In genomic region chr12:103503300-103503699, GRCm38 (mm10) we compare ENCODE assay signal across 24 mouse cellular contexts. TPM values are rescaled to one million over a fixed set of nuclear protein-coding genes. Genes with fewer than 3 reads are reported as not detected.
DNase-seq lines count a peak whose midpoint lies in the region; ATAC-seq and TF ChIP-seq lines count a peak whose summit lies in the region.
"Had no signal": no experiment of that assay in that cellular context is flagged by ENCODE, and none has a peak within 500 bp of the region (broad histone marks: within the 10 kb centered on the region; RNA-seq: fewer than 3 reads in every experiment).

No protein-coding gene starts in this region.

- ATAC-seq in intestine, embryonic 16.5 days, result peak; percentile 13; the same call in 1 of the 2 replicates
- no peak for ATAC-seq in intestine, postnatal 0 days
- ATAC-seq: activated CD4-positive, CD25-positive, alpha-beta regulatory T cell, adult 4 months; CD4-positive, CD25-positive, alpha-beta regulatory T cell, adult 4 months; forebrain, embryonic 13.5 days; forebrain, embryonic 15.5 days; forebrain, postnatal 0 days; Patski had no signal

- no peaks in the 10 kb centered on the region for H3K9me3 ChIP-seq in intestine, embryonic 16.5 days (ENCODE audit: control insufficient read depth, low read length)
- no peaks in the 10 kb centered on the region for H3K9me3 ChIP-seq in intestine, postnatal 0 days (ENCODE audit: control insufficient read depth)
- H3K9me3 ChIP-seq: embryonic facial prominence, embryonic 10.5 days; embryonic facial prominence, embryonic 12.5 days; forebrain, embryonic 13.5 days; forebrain, embryonic 15.5 days; G1E had no signal

- no peak overlapping the region for H3K4me3 ChIP-seq in intestine, embryonic 16.5 days (ENCODE audit: low read length)
- H3K4me3 ChIP-seq in intestine, postnatal 0 days (ENCODE audit: low read depth, low read length), result no peak overlapping the region
- H3K4me3 ChIP-seq: embryonic facial prominence, embryonic 10.5 days; embryonic facial prominence, embryonic 12.5 days; forebrain, embryonic 13.5 days; forebrain, embryonic 15.5 days had no signal

- no peak overlapping the region for H3K4me2 ChIP-seq in intestine, embryonic 16.5 days (ENCODE audit: low read depth, low read length)
- H3K4me2 ChIP-seq in intestine, postnatal 0 days (replicated peaks; ENCODE audit: low read depth), result no peak overlapping the region
- H3K4me2 ChIP-seq: embryonic facial prominence, embryonic 12.5 days; forebrain, embryonic 13.5 days; forebrain, embryonic 15.5 days had no signal

- H3K36me3 ChIP-seq in intestine, embryonic 16.5 days (ENCODE audit: control insufficient read depth, insufficient read depth, low read length), result no peaks in the 10 kb centered on the region
- H3K36me3 ChIP-seq in intestine, postnatal 0 days (ENCODE audit: control insufficient read depth, insufficient read depth), result no peaks in the 10 kb centered on the region
- H3K36me3 ChIP-seq: embryonic facial prominence, embryonic 10.5 days; embryonic facial prominence, embryonic 12.5 days; forebrain, embryonic 15.5 days; G1E had no signal

- WGBS in intestine, embryonic 16.5 days, result 82% methylated on average over 3 of the region's 3 CpGs
- WGBS in intestine, postnatal 0 days, result 63% methylated on average over 3 of the region's 3 CpGs

- peak; percentile 59 to 75 for DNase-seq in adrenal gland, adult (ENCODE audit: inconsistent age in 2 of 2, low spot score in 1 of 2)
- no peak for DNase-seq in adrenal gland, postnatal 4 days (ENCODE audit: low spot score in 2 of 2)
- peak; percentile 33 for DNase-seq in adrenal gland, postnatal 14 days
- DNase-seq in adrenal gland, postnatal 25 days, result no peak
- DNase-seq: B cell, adult 2 months; cerebellum, adult 11-12 months; cerebellum, adult 2 months; cerebellum, adult 9-10 months; cerebellum, postnatal 10 days; cerebellum, postnatal 25 days; forebrain, postnatal 0 days had no signal

- no peaks in the 10 kb centered on the region for H3K27me3 ChIP-seq in intestine, embryonic 16.5 days (replicated peaks; ENCODE audit: control insufficient read depth, insufficient read depth, low read length)
- no peaks in the 10 kb centered on the region for H3K27me3 ChIP-seq in intestine, postnatal 0 days (replicated peaks; ENCODE audit: control insufficient read depth, insufficient read depth, low read length)
- H3K27me3 ChIP-seq: embryonic facial prominence, embryonic 12.5 days; forebrain, embryonic 13.5 days; forebrain, embryonic 15.5 days; Patski had no signal

- H3K27ac ChIP-seq in intestine, embryonic 16.5 days (ENCODE audit: low read length), result no peak overlapping the region
- no peak overlapping the region for H3K27ac ChIP-seq in intestine, postnatal 0 days (ENCODE audit: low read depth, low read length)
- H3K27ac ChIP-seq: embryonic facial prominence, embryonic 10.5 days; embryonic facial prominence, embryonic 12.5 days; forebrain, embryonic 13.5 days; forebrain, embryonic 15.5 days had no signal

- no peak overlapping the region for H3K9ac ChIP-seq in intestine, embryonic 16.5 days (ENCODE audit: low read depth, low read length)
- H3K9ac ChIP-seq in intestine, postnatal 0 days (ENCODE audit: low read depth, low read length), result no peak overlapping the region
- H3K9ac ChIP-seq: embryonic facial prominence, embryonic 12.5 days; forebrain, embryonic 13.5 days; forebrain, embryonic 15.5 days; forebrain, postnatal 0 days had no signal

- TF ChIP-seq CTCF in intestine, postnatal 0 days (IDR thresholded peaks at IDR 0.05; ENCODE audit: low read depth), result no peak

- H3K4me1 ChIP-seq in intestine, embryonic 16.5 days (ENCODE audit: control insufficient read depth, insufficient read depth, low read length), result peaks cover 6% of the 10 kb centered on the region
- H3K4me1 ChIP-seq in intestine, postnatal 0 days (replicated peaks; ENCODE audit: control insufficient read depth, insufficient read depth, low read length), result 0 out of 2 replicates have a peak, but pooled peaks cover 4% of the 10 kb centered on the region
- H3K4me1 ChIP-seq: embryonic facial prominence, embryonic 10.5 days; embryonic facial prominence, embryonic 12.5 days; forebrain, embryonic 13.5 days; forebrain, embryonic 15.5 days had no signal

RNA-seq across cellular contexts. Expression of gene Ppp4r4, which starts 28.8 kb away (rescaled TPM):
- total RNA-seq in adrenal gland, postnatal 4 days (2021), result 1 to 10 TPM; 3.3 to 3.7 TPM
- total RNA-seq in adrenal gland, postnatal 14 days (2021), result 2.9 and 3.2 TPM in 2 replicates
- total RNA-seq in adrenal gland, postnatal 25 days (2021), result 5.3 and 5.4 TPM in 2 replicates
- polyA plus RNA-seq in intestine, embryonic 16.5 days (2015; fragmentation: Nextera tagmentation; extraction: Ambion mirVana), result 0.76 TPM in 2 replicates
- polyA plus RNA-seq in intestine, postnatal 0 days (2015; fragmentation: Nextera tagmentation; extraction: Ambion mirVana), result 0.56 and 0.65 TPM in 2 replicates
- polyA plus RNA-seq: G1E had no signal

RNA-seq across cellular contexts. Expression of gene Ifi27l2b, which starts 46.3 kb away (rescaled TPM):
- total RNA-seq in adrenal gland, postnatal 4 days (2021), result not detected
- total RNA-seq in adrenal gland, postnatal 14 days (2021), result not detected in 2 replicates
- total RNA-seq in adrenal gland, postnatal 25 days (2021), result not detected in 2 replicates
- polyA plus RNA-seq in intestine, embryonic 16.5 days (2015; fragmentation: Nextera tagmentation; extraction: Ambion mirVana), result 66.6 and 78.2 TPM in 2 replicates
- polyA plus RNA-seq in intestine, postnatal 0 days (2015; fragmentation: Nextera tagmentation; extraction: Ambion mirVana), result 505 and 529 TPM in 2 replicates
- total RNA-seq: CH12.LX; forebrain, postnatal 0 days had no signal
- polyA plus RNA-seq: activated CD4-positive, CD25-positive, alpha-beta regulatory T cell, adult 4 months; cerebellum, adult 2 months; embryonic facial prominence, embryonic 10.5 days; embryonic facial prominence, embryonic 12.5 days; embryonic facial prominence, embryonic 14.5 days; forebrain, embryonic 11.5 days; forebrain, embryonic 13.5 days; forebrain, embryonic 15.5 days; forebrain, postnatal 0 days; G1E; Patski had no signal

RNA-seq across cellular contexts. Expression of gene Ifi27l2a, which starts 59.8 kb away (rescaled TPM):
- total RNA-seq in adrenal gland, postnatal 4 days (2021), result 10 to 100 TPM; 10.1 to 11.7 TPM
- 15.4 and 19.7 TPM in 2 replicates for total RNA-seq in adrenal gland, postnatal 14 days (2021)
- total RNA-seq in adrenal gland, postnatal 25 days (2021), result 30.3 and 36.9 TPM in 2 replicates
- polyA plus RNA-seq in intestine, embryonic 16.5 days (2015; fragmentation: Nextera tagmentation; extraction: Ambion mirVana), result 15.4 and 16.7 TPM in 2 replicates
- polyA plus RNA-seq in intestine, postnatal 0 days (2015; fragmentation: Nextera tagmentation; extraction: Ambion mirVana), result 86.6 and 95.5 TPM in 2 replicates

Comparison
In these comparisons a context has a peak if more than half of its experiments do, and no peak if none do; other contexts are left out.
1. DNase-seq: peak in adrenal gland, adult (2 of 2) and adrenal gland, postnatal 14 days (single experiment); none in adrenal gland, postnatal 4 days (0 of 2) and adrenal gland, postnatal 25 days (single experiment).